Mouse (Mus musculus): ENCODE results near the gene Teddm2. TPM values are rescaled to one million over a fixed set of nuclear protein-coding genes. Genes with fewer than 3 reads are reported as not detected.
"Not testable (repeated sequence)": the region's sequence is repeated elsewhere in the genome, so short reads cannot be mapped to it uniquely, and the experiment has no call there.

The Teddm2 gene
- polyA plus RNA-seq, 1 experiment from 2014 or later, result 0.58 TPM

DNA sequence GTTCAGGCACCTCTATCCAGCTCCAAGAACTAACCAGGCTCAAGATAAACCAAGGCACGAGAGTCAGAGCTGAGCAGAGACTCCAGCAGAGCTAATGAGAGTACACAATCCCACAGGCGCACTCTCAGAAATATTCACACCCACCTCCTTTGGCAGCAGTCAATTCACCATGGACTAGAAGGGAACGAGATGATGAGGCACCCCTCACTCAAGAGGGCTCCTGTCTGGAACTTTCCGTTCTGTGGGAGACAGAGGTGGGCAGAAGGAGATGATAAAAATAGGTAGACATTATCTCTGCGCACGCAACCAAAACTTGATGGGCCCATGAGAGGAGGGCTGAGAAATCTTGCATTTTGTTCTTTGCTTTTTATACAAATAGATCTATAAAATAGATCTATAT, 26.0 kb downstream of the Teddm2 start, which contains the start of gene Teddm1b:
Gene Teddm1b, plus strand, starts transcription at position 301 of the 400 bp plus-strand sequence.
- Histone ChIP-seq H3K36me3 (ENCODE audit: control insufficient read depth, insufficient read depth) (no peaks in the 10 kb centered on the region), H3K4me1 (ENCODE audit: control insufficient read depth, low read depth, low read length) (no peaks in the 10 kb centered on the region), H3K27ac (ENCODE audit: low read length) (no peak within 1 kb of the TSS), H3K9me3 (replicated peaks; ENCODE audit: control insufficient read depth, low read length) (no peaks in the 10 kb centered on the region), H3K4me2 (ENCODE audit: low read depth, low read length) (no peak within 1 kb of the TSS), H3K9ac (ENCODE audit: low read depth, low read length) (no peak within 1 kb of the TSS), H3K4me3 (ENCODE audit: low read depth, low read length) (no peak within 1 kb of the TSS), H3K27me3 (ENCODE audit: control insufficient read depth, insufficient read depth, low read depth, low read length) (no peaks in the 10 kb centered on the region)
- no peak for ATAC-seq (ENCODE audit: low read depth)
- WGBS (ENCODE audit: insufficient replicate concordance), result 70% methylated on average over 6 of the region's 6 CpGs

DNA sequence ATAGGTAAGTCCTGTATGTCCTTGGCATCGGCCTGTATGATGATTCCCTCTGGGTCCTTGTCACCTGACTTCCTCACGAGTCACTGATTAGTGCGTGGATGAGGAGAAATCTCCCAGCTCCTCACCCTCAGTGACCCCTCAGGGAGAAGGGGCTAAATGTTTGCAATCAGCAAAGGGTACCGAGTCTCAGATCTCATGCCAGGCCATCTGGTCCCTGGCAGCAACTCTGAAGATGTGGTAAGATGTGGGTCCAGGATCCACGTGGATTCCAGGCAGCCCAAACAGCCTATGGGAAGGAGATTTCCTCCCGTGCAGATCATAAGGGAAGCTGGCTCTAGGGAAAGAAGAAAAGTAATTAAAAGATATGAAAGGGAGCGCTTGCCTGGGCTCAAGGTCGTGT, 44.1 kb downstream of the Teddm2 start:
- Histone ChIP-seq H3K9ac (ENCODE audit: low read depth, low read length) (no peak overlapping the region), H3K4me3 (ENCODE audit: low read depth, low read length) (no peak overlapping the region), H3K4me1 (ENCODE audit: control insufficient read depth, low read depth, low read length) (no peaks in the 10 kb centered on the region), H3K9me3 (replicated peaks; ENCODE audit: control insufficient read depth, low read length) (no peaks in the 10 kb centered on the region), H3K27me3 (ENCODE audit: control insufficient read depth, insufficient read depth, low read depth, low read length) (no peaks in the 10 kb centered on the region), H3K4me2 (ENCODE audit: low read depth, low read length) (no peak overlapping the region), H3K36me3 (ENCODE audit: control insufficient read depth, insufficient read depth) (no peaks in the 10 kb centered on the region), H3K27ac (ENCODE audit: low read length) (no peak overlapping the region)
- ATAC-seq (ENCODE audit: low read depth), result no peak
- WGBS (ENCODE audit: insufficient replicate concordance), result 59% methylated on average over 8 of the region's 8 CpGs

DNA sequence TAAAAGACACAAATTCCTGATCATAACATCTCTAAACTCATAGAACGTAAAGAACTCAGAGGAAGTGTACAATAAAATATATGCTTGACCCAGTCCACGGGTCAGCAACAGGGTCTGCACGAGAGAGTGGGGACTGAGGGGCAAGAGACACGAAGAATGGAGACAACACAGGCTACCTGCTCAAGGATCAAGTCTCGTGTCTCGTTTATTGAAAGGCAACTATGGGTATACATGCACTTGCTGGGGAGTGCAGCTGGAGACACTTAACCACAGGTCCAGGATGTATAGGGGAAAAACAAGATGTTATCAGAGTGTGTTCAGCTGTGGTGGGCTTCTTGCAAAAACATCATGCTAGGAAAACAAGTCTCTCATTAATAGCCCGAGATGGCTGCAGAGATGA, 47.3 kb downstream of the Teddm2 start:
- ATAC-seq (ENCODE audit: low read depth), result not testable (repeated sequence)
- 31% methylated on average over 7 of the region's 7 CpGs for WGBS (ENCODE audit: insufficient replicate concordance)

DNA sequence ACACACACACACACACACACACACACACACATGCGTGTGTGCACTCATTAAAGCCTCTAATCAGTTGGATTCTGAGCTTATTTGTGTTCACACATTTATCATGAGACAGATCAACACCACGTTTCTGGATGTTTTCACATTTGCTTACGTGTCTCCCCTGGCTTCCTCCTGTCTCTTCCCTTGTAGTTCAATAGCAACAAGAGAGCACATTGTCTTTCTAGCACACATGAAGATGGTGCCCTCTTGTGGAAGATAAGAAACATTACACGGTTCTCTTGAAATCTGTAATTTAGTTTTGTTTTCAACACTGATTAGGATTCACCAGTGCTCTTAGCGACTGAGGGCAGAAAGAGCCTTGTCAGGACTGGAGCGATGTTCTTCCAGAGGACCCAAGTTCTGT, 53.2 kb downstream of the Teddm2 start:
- Histone ChIP-seq H3K9ac (ENCODE audit: low read depth, low read length) (no peak overlapping the region), H3K9me3 (replicated peaks; ENCODE audit: control insufficient read depth, low read length) (no peaks in the 10 kb centered on the region), H3K36me3 (ENCODE audit: control insufficient read depth, insufficient read depth) (no peaks in the 10 kb centered on the region), H3K27ac (ENCODE audit: low read length) (no peak overlapping the region), H3K4me3 (ENCODE audit: low read depth, low read length) (no peak overlapping the region), H3K27me3 (ENCODE audit: control insufficient read depth, insufficient read depth, low read depth, low read length) (no peaks in the 10 kb centered on the region), H3K4me2 (ENCODE audit: low read depth, low read length) (no peak overlapping the region), H3K4me1 (ENCODE audit: control insufficient read depth, low read depth, low read length) (no peaks in the 10 kb centered on the region)
- 14% methylated on average over 6 of the region's 6 CpGs for WGBS (ENCODE audit: insufficient replicate concordance)
- no peak for ATAC-seq (ENCODE audit: low read depth)

More for the DNA sequence above, 47.3 kb downstream of the Teddm2 start:
- H3K27ac ChIP-seq (ENCODE audit: low read length); H3K27me3 ChIP-seq (ENCODE audit: control insufficient read depth, insufficient read depth, low read depth, low read length); H3K9me3 ChIP-seq (replicated peaks; ENCODE audit: control insufficient read depth, low read length); H3K36me3 ChIP-seq (ENCODE audit: control insufficient read depth, insufficient read depth); H3K9ac ChIP-seq (ENCODE audit: low read depth, low read length); H3K4me2 ChIP-seq (ENCODE audit: low read depth, low read length); H3K4me1 ChIP-seq (ENCODE audit: control insufficient read depth, low read depth, low read length); H3K4me3 ChIP-seq (ENCODE audit: low read depth, low read length): not testable (repeated sequence)

DNA sequence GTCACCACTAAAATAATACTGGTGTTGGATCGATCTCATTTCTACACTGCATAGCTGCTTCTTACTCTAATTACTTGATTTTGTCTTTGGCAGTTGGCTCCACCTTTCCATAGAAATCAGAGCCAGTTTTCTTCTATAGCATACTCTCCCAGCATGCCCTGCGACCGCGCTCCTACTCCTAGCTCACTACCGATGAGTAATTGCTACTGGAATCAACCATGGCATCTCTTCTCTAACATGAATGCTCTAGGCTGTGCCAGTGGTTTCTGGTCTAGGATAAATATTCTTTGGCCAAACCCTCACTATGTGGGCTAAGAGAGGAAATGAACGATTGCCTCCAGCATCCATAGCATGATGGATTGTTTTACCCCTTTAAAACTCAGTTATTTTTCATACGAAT, 53.6 kb downstream of the Teddm2 start:
- Histone ChIP-seq H3K9ac (ENCODE audit: low read depth, low read length) (no peak overlapping the region), H3K27me3 (ENCODE audit: control insufficient read depth, insufficient read depth, low read depth, low read length) (no peaks in the 10 kb centered on the region), H3K4me3 (ENCODE audit: low read depth, low read length) (no peak overlapping the region), H3K27ac (ENCODE audit: low read length) (no peak overlapping the region), H3K9me3 (replicated peaks; ENCODE audit: control insufficient read depth, low read length) (no peaks in the 10 kb centered on the region), H3K4me2 (ENCODE audit: low read depth, low read length) (no peak overlapping the region), H3K4me1 (ENCODE audit: control insufficient read depth, low read depth, low read length) (no peaks in the 10 kb centered on the region), H3K36me3 (ENCODE audit: control insufficient read depth, insufficient read depth) (no peaks in the 10 kb centered on the region)
- ATAC-seq (ENCODE audit: low read depth), result no peak
- 72% methylated on average over 7 of the region's 7 CpGs for WGBS (ENCODE audit: insufficient replicate concordance)

DNA sequence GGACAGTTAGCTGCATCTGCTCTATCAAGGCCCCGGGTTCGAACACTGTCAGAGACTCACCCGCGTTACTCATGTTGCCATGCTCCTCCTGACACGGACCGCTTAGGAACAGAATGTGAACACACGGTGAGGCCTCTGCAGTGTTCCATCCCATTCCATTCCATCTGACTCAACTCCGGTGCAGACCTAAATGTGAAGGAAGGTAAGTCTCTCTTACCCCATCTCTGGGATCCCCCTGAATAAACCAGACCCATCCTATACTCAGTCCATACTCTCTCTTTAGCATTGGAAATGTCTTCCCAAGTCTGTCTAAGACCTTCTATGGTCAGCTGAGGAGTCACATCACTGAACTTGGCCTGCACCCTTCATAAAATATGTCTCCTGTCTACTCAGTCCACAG, 56.0 kb downstream of the Teddm2 start, which contains the start of gene Rgsl1:
Gene Rgsl1, minus strand, starts transcription at position 101 of the 400 bp plus-strand sequence.
- Histone ChIP-seq H3K27me3 (ENCODE audit: control insufficient read depth, insufficient read depth, low read depth, low read length) (no peaks in the 10 kb centered on the region), H3K9ac (ENCODE audit: low read depth, low read length) (no peak within 1 kb of the TSS), H3K36me3 (ENCODE audit: control insufficient read depth, insufficient read depth) (no peaks in the 10 kb centered on the region), H3K4me2 (ENCODE audit: low read depth, low read length) (no peak within 1 kb of the TSS), H3K4me1 (ENCODE audit: control insufficient read depth, low read depth, low read length) (no peaks in the 10 kb centered on the region), H3K9me3 (replicated peaks; ENCODE audit: control insufficient read depth, low read length) (no peaks in the 10 kb centered on the region), H3K27ac (ENCODE audit: low read length) (no peak within 1 kb of the TSS), H3K4me3 (ENCODE audit: low read depth, low read length) (no peak within 1 kb of the TSS)
- ATAC-seq (ENCODE audit: low read depth), result no peak
- WGBS (ENCODE audit: insufficient replicate concordance), result 79% methylated on average over 8 of the region's 8 CpGs

DNA sequence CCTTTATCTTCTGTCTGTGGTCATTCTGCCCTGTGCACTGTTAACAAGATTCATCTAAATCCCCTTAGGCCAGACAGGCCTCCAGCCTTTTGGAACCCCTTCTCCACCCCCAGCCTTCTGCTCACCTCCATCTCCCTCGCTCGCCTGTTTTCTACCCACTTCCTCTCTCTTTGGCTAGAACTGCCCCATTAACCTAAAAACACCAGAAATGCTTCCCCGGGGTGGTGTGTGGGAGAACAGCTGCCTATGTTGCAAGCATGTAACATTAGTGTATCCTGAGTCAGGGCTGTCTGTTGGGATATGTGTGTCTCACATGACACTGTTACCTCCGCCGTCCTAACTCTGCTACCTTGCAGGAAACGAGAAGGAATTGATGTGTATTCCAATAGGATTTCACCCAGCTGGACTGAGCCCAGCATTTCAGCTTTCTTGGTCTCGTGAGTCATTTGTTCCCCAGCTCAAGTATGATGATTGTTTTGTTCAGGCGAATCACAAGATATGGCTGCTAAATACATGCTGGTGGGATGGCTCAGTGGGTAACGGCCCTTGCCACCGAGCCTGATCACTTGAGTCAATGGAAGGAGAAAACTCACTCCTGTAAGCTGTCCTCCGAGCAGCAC, 57.8 kb downstream of the Teddm2 start:
- H3K36me3 ChIP-seq (ENCODE audit: control insufficient read depth, insufficient read depth), result no peaks in the 10 kb centered on the region
- ATAC-seq (ENCODE audit: low read depth), result no peak
- H3K4me2 ChIP-seq (ENCODE audit: low read depth, low read length), result no peak overlapping the region
- no peak overlapping the region for H3K9ac ChIP-seq (ENCODE audit: low read depth, low read length)
- H3K4me3 ChIP-seq (ENCODE audit: low read depth, low read length), result no peak overlapping the region
- H3K27me3 ChIP-seq (ENCODE audit: control insufficient read depth, insufficient read depth, low read depth, low read length), result no peaks in the 10 kb centered on the region
- no peaks in the 10 kb centered on the region for H3K9me3 ChIP-seq (replicated peaks; ENCODE audit: control insufficient read depth, low read length)
- H3K4me1 ChIP-seq (ENCODE audit: control insufficient read depth, low read depth, low read length), result no peaks in the 10 kb centered on the region
- WGBS (ENCODE audit: insufficient replicate concordance), result 59% methylated on average over 11 of the region's 11 CpGs
- no peak overlapping the region for H3K27ac ChIP-seq (ENCODE audit: low read length)

DNA sequence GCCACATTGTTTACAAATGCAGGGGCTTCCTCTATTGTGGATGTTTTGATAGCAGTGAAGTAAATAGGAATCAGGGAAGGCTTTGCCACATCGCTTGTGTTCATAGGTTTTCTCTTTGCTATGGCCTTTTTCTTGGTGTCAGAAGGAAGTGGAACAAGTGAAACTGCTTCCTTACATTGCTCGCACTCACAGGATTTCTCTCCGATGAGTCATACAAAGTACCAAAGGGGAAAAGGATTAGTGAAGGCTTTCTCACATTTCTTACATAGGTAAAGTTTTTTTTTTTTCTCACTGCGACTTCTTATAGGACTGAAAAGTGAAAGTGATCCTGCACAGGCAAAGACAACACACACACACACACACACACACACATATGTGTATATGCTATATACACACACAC, 64.0 kb downstream of the Teddm2 start:
- WGBS (ENCODE audit: insufficient replicate concordance), result 27% methylated on average over 4 of the region's 4 CpGs
- no peak overlapping the region for H3K4me3 ChIP-seq (ENCODE audit: low read depth, low read length)
- no peaks in the 10 kb centered on the region for H3K9me3 ChIP-seq (replicated peaks; ENCODE audit: control insufficient read depth, low read length)

DNA sequence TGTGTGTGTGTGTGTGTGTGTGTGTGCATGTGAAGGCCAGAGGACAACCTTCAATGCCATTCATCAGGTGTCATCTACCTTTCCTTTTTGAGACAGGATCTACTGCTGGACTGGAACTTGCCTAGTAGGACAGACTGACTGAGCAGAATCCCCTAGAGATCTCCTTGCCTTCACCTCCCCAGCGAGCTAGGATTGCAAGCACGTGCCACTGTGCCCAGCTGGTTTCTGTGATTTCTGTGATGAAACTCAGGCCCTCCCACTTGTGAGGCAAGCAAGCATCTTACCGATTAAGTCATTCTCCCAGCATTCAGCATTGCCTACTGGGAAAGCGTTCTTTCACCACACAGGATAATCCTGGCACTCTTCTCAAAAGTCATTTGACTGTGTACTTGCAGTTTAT, 69.3 kb downstream of the Teddm2 start:
- Histone ChIP-seq H3K4me3 (ENCODE audit: low read depth, low read length) (no peak overlapping the region), H3K27ac (ENCODE audit: low read length) (no peak overlapping the region), H3K27me3 (ENCODE audit: control insufficient read depth, insufficient read depth, low read depth, low read length) (no peaks in the 10 kb centered on the region), H3K4me2 (ENCODE audit: low read depth, low read length) (no peak overlapping the region), H3K4me1 (ENCODE audit: control insufficient read depth, low read depth, low read length) (no peaks in the 10 kb centered on the region), H3K36me3 (ENCODE audit: control insufficient read depth, insufficient read depth) (no peaks in the 10 kb centered on the region), H3K9me3 (replicated peaks; ENCODE audit: control insufficient read depth, low read length) (no peaks in the 10 kb centered on the region), H3K9ac (ENCODE audit: low read depth, low read length) (no peak overlapping the region)
- no peak for ATAC-seq (ENCODE audit: low read depth)
- WGBS (ENCODE audit: insufficient replicate concordance), result 66% methylated on average over 4 of the region's 4 CpGs

More for the DNA sequence above, 64.0 kb downstream of the Teddm2 start:
- Histone ChIP-seq H3K4me2 (ENCODE audit: low read depth, low read length) (no peak overlapping the region), H3K4me1 (ENCODE audit: control insufficient read depth, low read depth, low read length) (no peaks in the 10 kb centered on the region), H3K27me3 (ENCODE audit: control insufficient read depth, insufficient read depth, low read depth, low read length) (no peaks in the 10 kb centered on the region), H3K9ac (ENCODE audit: low read depth, low read length) (no peak overlapping the region), H3K36me3 (ENCODE audit: control insufficient read depth, insufficient read depth) (no peaks in the 10 kb centered on the region), H3K27ac (ENCODE audit: low read length) (no peak overlapping the region)
- ATAC-seq (ENCODE audit: low read depth), result no peak
